Mouse (Mus musculus): ENCODE results near the gene Arhgef7. TPM values are rescaled to one million over a fixed set of nuclear protein-coding genes. Genes with fewer than 3 reads are reported as not detected.

The Arhgef7 gene
- polyA plus RNA-seq, 1 experiment from 2014 or later: 10.1 TPM

GRCm38 (mm10) chr8:11827312-11827711, 99.8 kb downstream of the Arhgef7 start:
- Histone ChIP-seq H3K36me3 (ENCODE audit: control insufficient read depth, insufficient read depth) (no peaks in the 10 kb centered on the region), H3K27ac (ENCODE audit: low read length) (no peak overlapping the region), H3K27me3 (ENCODE audit: control insufficient read depth, insufficient read depth, low read depth, low read length) (no peaks in the 10 kb centered on the region), H3K9me3 (replicated peaks; ENCODE audit: control insufficient read depth, low read length) (no peaks in the 10 kb centered on the region), H3K4me2 (ENCODE audit: low read depth, low read length) (no peak overlapping the region), H3K4me3 (ENCODE audit: low read depth, low read length) (no peak overlapping the region), H3K9ac (ENCODE audit: low read depth, low read length) (no peak overlapping the region), H3K4me1 (ENCODE audit: control insufficient read depth, low read depth, low read length) (no peaks in the 10 kb centered on the region)
- no peak for ATAC-seq (ENCODE audit: low read depth)
- WGBS (ENCODE audit: insufficient replicate concordance): 67% methylated on average over 3 of the region's 3 CpGs

DNA sequence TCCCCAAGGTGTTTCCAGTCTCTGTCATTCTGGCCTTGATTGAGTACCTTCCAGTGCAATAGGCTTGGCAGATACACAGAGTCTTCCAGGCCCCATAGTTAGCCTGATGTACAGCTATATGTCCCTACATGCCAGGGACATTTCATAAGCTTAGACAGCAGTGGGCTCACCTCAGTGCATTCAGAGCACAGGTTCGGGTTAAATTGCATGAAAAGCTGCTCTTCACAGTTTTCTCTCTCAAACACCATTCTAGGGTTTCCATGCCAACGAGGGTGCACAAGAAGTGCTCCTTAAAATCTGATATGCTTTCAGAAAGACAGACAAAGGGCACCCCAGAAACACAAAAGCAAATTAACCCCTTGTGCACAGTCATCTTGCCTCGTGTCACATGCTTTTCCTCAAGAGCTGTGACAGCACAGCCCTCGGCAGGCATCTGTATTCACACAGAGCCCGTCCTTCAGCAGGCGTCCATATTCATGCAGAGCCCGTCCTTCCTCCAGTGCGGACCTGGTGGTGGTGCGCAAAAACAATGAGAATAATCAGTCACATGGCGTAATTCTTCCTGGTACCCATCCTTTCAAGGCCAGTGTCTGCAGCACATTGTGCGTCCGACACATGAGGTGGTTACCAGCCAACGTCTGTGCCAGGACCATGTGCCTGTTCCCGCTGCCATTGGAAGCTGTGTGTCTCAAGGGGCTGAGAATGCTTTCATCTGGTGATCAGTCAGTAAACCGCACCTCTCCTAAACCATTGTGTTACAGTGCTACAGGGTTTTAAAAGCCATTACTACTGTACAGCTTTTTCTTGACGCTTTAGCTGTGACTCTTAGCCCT, 102.9 kb downstream of the Arhgef7 start:
- no peak for ATAC-seq (ENCODE audit: low read depth)
- Histone ChIP-seq H3K36me3 (ENCODE audit: control insufficient read depth, insufficient read depth) (peaks cover 5% of the 10 kb centered on the region; the same call in 1 of the 2 replicates), H3K27ac (ENCODE audit: low read length) (no peak overlapping the region), H3K9ac (ENCODE audit: low read depth, low read length) (no peak overlapping the region), H3K4me2 (ENCODE audit: low read depth, low read length) (no peak overlapping the region), H3K4me3 (ENCODE audit: low read depth, low read length) (no peak overlapping the region), H3K4me1 (ENCODE audit: control insufficient read depth, low read depth, low read length) (no peaks in the 10 kb centered on the region), H3K9me3 (replicated peaks; ENCODE audit: control insufficient read depth, low read length) (no peaks in the 10 kb centered on the region), H3K27me3 (ENCODE audit: control insufficient read depth, insufficient read depth, low read depth, low read length) (no peaks in the 10 kb centered on the region)
- WGBS (ENCODE audit: insufficient replicate concordance): 72% methylated on average over 16 of the region's 16 CpGs

GRCm38 (mm10) chr8:11831174-11831573, 103.7 kb downstream of the Arhgef7 start:
- Histone ChIP-seq H3K4me1 (ENCODE audit: control insufficient read depth, low read depth, low read length) (no peaks in the 10 kb centered on the region), H3K27me3 (ENCODE audit: control insufficient read depth, insufficient read depth, low read depth, low read length) (no peaks in the 10 kb centered on the region), H3K36me3 (ENCODE audit: control insufficient read depth, insufficient read depth) (peaks cover 5% of the 10 kb centered on the region; the same call in 1 of the 2 replicates), H3K4me2 (ENCODE audit: low read depth, low read length) (no peak overlapping the region), H3K27ac (ENCODE audit: low read length) (no peak overlapping the region), H3K4me3 (ENCODE audit: low read depth, low read length) (no peak overlapping the region), H3K9ac (ENCODE audit: low read depth, low read length) (no peak overlapping the region), H3K9me3 (replicated peaks; ENCODE audit: control insufficient read depth, low read length) (no peaks in the 10 kb centered on the region)
- ATAC-seq (ENCODE audit: low read depth): peak; percentile 53; the same call in 1 of the 2 replicates
- 57% methylated on average over 10 of the region's 10 CpGs for WGBS (ENCODE audit: insufficient replicate concordance)

- no peaks in the 10 kb centered on the region for H3K9me3 ChIP-seq (replicated peaks; ENCODE audit: control insufficient read depth, low read length)
- H3K27ac ChIP-seq (ENCODE audit: low read length): no peak overlapping the region
- no peaks in the 10 kb centered on the region for H3K27me3 ChIP-seq (ENCODE audit: control insufficient read depth, insufficient read depth, low read depth, low read length)
- no peak overlapping the region for H3K9ac ChIP-seq (ENCODE audit: low read depth, low read length)
- ATAC-seq (ENCODE audit: low read depth): no peak
- no peaks in the 10 kb centered on the region for H3K4me1 ChIP-seq (ENCODE audit: control insufficient read depth, low read depth, low read length)
- H3K4me3 ChIP-seq (ENCODE audit: low read depth, low read length): no peak overlapping the region
- WGBS (ENCODE audit: insufficient replicate concordance): 24% methylated on average over 5 of the region's 5 CpGs
- H3K4me2 ChIP-seq (ENCODE audit: low read depth, low read length): no peak overlapping the region
- peaks cover 5% of the 10 kb centered on the region; the same call in 1 of the 2 replicates for H3K36me3 ChIP-seq (ENCODE audit: control insufficient read depth, insufficient read depth)
These were observed 104.4 kb downstream of the Arhgef7 start for GRCm38 (mm10) chr8:11831939-11832338.

GRCm38 (mm10) chr8:11833157-11833556, 105.6 kb downstream of the Arhgef7 start:
- H3K36me3 ChIP-seq (ENCODE audit: control insufficient read depth, insufficient read depth): peaks cover 5% of the 10 kb centered on the region; the same call in 1 of the 2 replicates
- H3K4me2 ChIP-seq (ENCODE audit: low read depth, low read length): no peak overlapping the region
- H3K4me1 ChIP-seq (ENCODE audit: control insufficient read depth, low read depth, low read length): no peaks in the 10 kb centered on the region
- H3K27ac ChIP-seq (ENCODE audit: low read length): no peak overlapping the region
- no peak for ATAC-seq (ENCODE audit: low read depth)
- H3K4me3 ChIP-seq (ENCODE audit: low read depth, low read length): no peak overlapping the region
- no peak overlapping the region for H3K9ac ChIP-seq (ENCODE audit: low read depth, low read length)
- H3K27me3 ChIP-seq (ENCODE audit: control insufficient read depth, insufficient read depth, low read depth, low read length): no peaks in the 10 kb centered on the region
- WGBS (ENCODE audit: insufficient replicate concordance): 71% methylated on average over 4 of the region's 4 CpGs
- no peaks in the 10 kb centered on the region for H3K9me3 ChIP-seq (replicated peaks; ENCODE audit: control insufficient read depth, low read length)

DNA sequence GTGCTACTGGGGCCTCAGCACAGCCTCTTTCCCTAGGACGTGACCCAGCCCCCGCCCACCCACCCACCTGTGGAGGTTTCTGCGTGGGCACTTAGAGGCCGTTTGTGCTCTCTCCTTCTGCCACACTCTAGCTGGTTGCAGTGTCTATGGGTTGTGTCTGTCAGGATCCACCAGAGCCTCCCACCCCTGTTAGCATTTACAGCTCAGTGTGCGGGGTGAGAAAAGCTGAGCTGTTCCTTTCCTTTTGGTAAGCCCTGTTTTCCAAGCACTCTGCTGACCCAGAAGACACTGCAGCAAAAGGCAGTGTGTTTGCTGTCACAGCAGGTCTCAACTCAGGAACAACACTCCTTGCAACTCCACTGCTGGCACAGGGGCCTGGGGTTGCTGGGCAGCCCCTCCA, 106.7 kb downstream of the Arhgef7 start:
- H3K9ac ChIP-seq (ENCODE audit: low read depth, low read length): no peak overlapping the region
- no peaks in the 10 kb centered on the region for H3K4me1 ChIP-seq (ENCODE audit: control insufficient read depth, low read depth, low read length)
- no peaks in the 10 kb centered on the region for H3K9me3 ChIP-seq (replicated peaks; ENCODE audit: control insufficient read depth, low read length)
- H3K27me3 ChIP-seq (ENCODE audit: control insufficient read depth, insufficient read depth, low read depth, low read length): no peaks in the 10 kb centered on the region
- no peak overlapping the region for H3K4me2 ChIP-seq (ENCODE audit: low read depth, low read length)
- H3K4me3 ChIP-seq (ENCODE audit: low read depth, low read length): no peak overlapping the region
- no peak for ATAC-seq (ENCODE audit: low read depth)
- H3K36me3 ChIP-seq (ENCODE audit: control insufficient read depth, insufficient read depth): peaks cover 5% of the 10 kb centered on the region; the same call in 1 of the 2 replicates
- H3K27ac ChIP-seq (ENCODE audit: low read length): no peak overlapping the region
- 75% methylated on average over 5 of the region's 5 CpGs for WGBS (ENCODE audit: insufficient replicate concordance)

GRCm38 (mm10) chr8:11834691-11835090, 107.2 kb downstream of the Arhgef7 start:
- 81% methylated on average over 16 of the region's 16 CpGs for WGBS (ENCODE audit: insufficient replicate concordance)
- Histone ChIP-seq H3K9ac (ENCODE audit: low read depth, low read length) (no peak overlapping the region), H3K4me2 (ENCODE audit: low read depth, low read length) (no peak overlapping the region), H3K36me3 (ENCODE audit: control insufficient read depth, insufficient read depth) (peaks cover 5% of the 10 kb centered on the region; the same call in 1 of the 2 replicates), H3K27me3 (ENCODE audit: control insufficient read depth, insufficient read depth, low read depth, low read length) (no peaks in the 10 kb centered on the region), H3K4me1 (ENCODE audit: control insufficient read depth, low read depth, low read length) (no peaks in the 10 kb centered on the region), H3K9me3 (replicated peaks; ENCODE audit: control insufficient read depth, low read length) (no peaks in the 10 kb centered on the region), H3K4me3 (ENCODE audit: low read depth, low read length) (no peak overlapping the region), H3K27ac (ENCODE audit: low read length) (no peak overlapping the region)
- ATAC-seq (ENCODE audit: low read depth): no peak

DNA sequence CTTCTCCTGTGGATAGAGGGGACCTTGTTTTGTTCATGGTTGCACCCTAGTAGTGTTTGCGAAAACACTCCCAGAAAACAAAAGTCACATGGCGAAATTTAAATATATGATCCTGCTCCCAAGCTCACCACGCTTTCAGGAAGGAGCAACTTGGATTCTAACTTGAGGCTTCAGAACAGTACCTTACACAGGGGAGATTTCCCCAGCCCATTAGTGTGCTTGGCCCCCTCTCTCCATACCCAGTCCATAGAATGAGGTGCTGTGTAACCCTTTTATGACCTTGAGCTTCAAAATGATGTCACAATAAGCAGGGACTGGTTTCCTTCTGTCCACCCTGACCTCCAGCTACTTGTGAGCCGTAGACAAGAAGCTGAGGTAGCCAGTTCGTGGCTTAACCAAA, 112.7 kb downstream of the Arhgef7 start, which contains the start of gene Tex29:
Gene Tex29 (plus strand): TSS at position 301 of the 400 bp plus-strand sequence.
- no peaks in the 10 kb centered on the region for H3K9me3 ChIP-seq (replicated peaks; ENCODE audit: control insufficient read depth, low read length)
- no peak within 1 kb of the TSS for H3K27ac ChIP-seq (ENCODE audit: low read length)
- ATAC-seq (ENCODE audit: low read depth): no peak
- 60% methylated on average over 5 of the region's 5 CpGs for WGBS (ENCODE audit: insufficient replicate concordance)
- 0 out of 2 replicates have a peak, but pooled peaks cover under 1% of the 10 kb centered on the region for H3K36me3 ChIP-seq (ENCODE audit: control insufficient read depth, insufficient read depth)
- H3K27me3 ChIP-seq (ENCODE audit: control insufficient read depth, insufficient read depth, low read depth, low read length): no peaks in the 10 kb centered on the region
- H3K4me2 ChIP-seq (ENCODE audit: low read depth, low read length): no peak within 1 kb of the TSS
- H3K4me1 ChIP-seq (ENCODE audit: control insufficient read depth, low read depth, low read length): no peaks in the 10 kb centered on the region
- no peak within 1 kb of the TSS for H3K9ac ChIP-seq (ENCODE audit: low read depth, low read length)
- H3K4me3 ChIP-seq (ENCODE audit: low read depth, low read length): no peak within 1 kb of the TSS

DNA sequence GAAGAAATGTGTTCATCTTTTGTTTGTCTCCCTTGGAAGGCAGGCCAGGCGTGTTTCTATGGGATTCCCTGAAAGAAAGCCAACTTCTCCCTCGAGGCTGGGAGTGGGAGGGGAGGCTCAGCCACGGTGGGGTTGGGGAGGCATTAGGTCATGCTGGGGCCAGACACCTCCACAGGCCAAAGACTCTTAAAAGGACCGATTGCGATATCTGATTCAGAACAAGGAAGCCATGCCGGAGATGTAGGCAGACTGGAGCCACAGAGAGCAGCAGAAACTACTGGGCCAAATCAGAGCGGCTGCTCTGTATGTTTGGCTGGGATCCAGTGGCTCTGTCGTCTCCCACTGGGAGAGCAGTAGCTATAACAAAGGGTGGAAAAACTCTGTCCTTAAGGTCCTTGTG, 114.0 kb downstream of the Arhgef7 start:
- Histone ChIP-seq H3K27ac (ENCODE audit: low read length) (no peak overlapping the region), H3K4me2 (ENCODE audit: low read depth, low read length) (no peak overlapping the region), H3K4me1 (ENCODE audit: control insufficient read depth, low read depth, low read length) (no peaks in the 10 kb centered on the region), H3K36me3 (ENCODE audit: control insufficient read depth, insufficient read depth) (no peaks in the 10 kb centered on the region), H3K9me3 (replicated peaks; ENCODE audit: control insufficient read depth, low read length) (no peaks in the 10 kb centered on the region), H3K27me3 (ENCODE audit: control insufficient read depth, insufficient read depth, low read depth, low read length) (no peaks in the 10 kb centered on the region), H3K9ac (ENCODE audit: low read depth, low read length) (no peak overlapping the region), H3K4me3 (ENCODE audit: low read depth, low read length) (no peak overlapping the region)
- WGBS (ENCODE audit: insufficient replicate concordance): 45% methylated on average over 8 of the region's 8 CpGs
- no peak for ATAC-seq (ENCODE audit: low read depth)
